1 mouse cellular context compared by ENCODE assay signal in the genomic region with DNA sequence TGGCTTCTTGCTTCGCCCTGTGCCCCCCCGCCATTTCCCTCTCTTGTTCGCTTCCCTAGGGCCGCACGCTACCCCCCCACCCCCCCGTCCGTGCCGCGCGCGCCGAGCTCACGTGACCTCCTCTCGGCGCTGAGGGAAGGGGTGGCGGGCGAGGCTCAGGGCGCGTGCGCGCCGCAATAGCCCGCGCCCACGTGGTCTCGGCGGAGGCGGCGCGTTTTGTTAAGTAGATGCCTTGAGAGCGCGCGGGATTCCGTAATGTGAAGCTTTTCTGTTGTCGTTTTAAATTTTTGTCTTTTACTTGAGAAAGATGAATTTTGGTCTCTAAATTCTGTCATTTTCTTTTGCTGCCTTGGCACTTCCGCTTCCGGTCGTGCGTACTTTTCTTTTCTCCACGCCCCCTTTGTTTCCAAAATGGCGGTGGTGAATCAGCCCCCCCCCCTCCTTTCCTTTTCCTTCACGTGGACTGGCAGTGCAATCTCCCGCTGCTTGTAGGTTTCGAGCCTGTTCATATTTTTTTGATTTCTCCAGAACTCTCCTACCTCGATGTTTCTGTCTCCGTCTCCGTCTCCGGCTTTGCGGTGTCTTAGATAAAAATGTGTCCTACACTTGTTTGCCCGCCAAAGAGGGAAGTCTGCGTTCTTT.
TF ChIP-seq lines count a peak whose summit lies in the region.

No protein-coding gene starts in this region.

TF ChIP-seq in ES-E14, 5 proteins besides CTCF, POLR2A, EP300 and RAD21:
- TF ChIP-seq CHD2 (IDR thresholded peaks at IDR 0.05; ENCODE audit: low read depth, low read length) = no peak
- TF ChIP-seq ZNF384 (IDR thresholded peaks at IDR 0.05; ENCODE audit: low read depth, low read length) = no peak
- no peak for TF ChIP-seq ZC3H11A (IDR thresholded peaks at IDR 0.05; ENCODE audit: borderline replicate concordance, low read depth, low read length)
- no peak for TF ChIP-seq MAFK (IDR thresholded peaks at IDR 0.05; ENCODE audit: insufficient read depth, low read depth, low read length)
- no peak; the same call in 1 of the 2 replicates for TF ChIP-seq HCFC1 (IDR thresholded peaks at IDR 0.05; ENCODE audit: borderline replicate concordance, insufficient read depth, low read length)
